Mouse (Mus musculus) naive thymus-derived CD4-positive, alpha-beta T cell, adult 2 months (primary cell): ENCODE results near the gene Gys1.

Experiments used
- DNase-seq: peaks from one replicate; pipeline ENCODE4 v3.0.0-alpha.2; 2011; ENCODE audit warnings: low read depth

The Gys1 gene

GRCm38 (mm10) chr7:45414740-45415224 lies 19.9 kb upstream of the Gys1 start:
- no peak for DNase-seq

GRCm38 (mm10) chr7:45415636-45416035 lies 19.0 kb upstream of the Gys1 start:
- DNase-seq, result peak; percentile 35

- no peak for DNase-seq
These were observed 16.6 kb upstream of the Gys1 start for GRCm38 (mm10) chr7:45417962-45418492.

GRCm38 (mm10) chr7:45419859-45420614 lies 14.6 kb upstream of the Gys1 start:
- DNase-seq, result no peak

- DNase-seq, result no peak
These were observed 14.1 kb upstream of the Gys1 start, which contains the start of gene Lhb for GRCm38 (mm10) chr7:45420615-45420919. Lhb (plus strand) TSS chr7:45420820.

GRCm38 (mm10) chr7:45421194-45421593 lies 13.4 kb upstream of the Gys1 start:
- no peak for DNase-seq

- DNase-seq, result no peak
These were observed 8.1 kb upstream of the Gys1 start for GRCm38 (mm10) chr7:45426556-45426955.

- DNase-seq, result no peak
These were observed 825 bp upstream of the Gys1 start for GRCm38 (mm10) chr7:45433835-45434202.

GRCm38 (mm10) chr7:45435038-45435437 lies 394 bp downstream of the Gys1 start:
- peak; percentile 40 for DNase-seq

GRCm38 (mm10) chr7:45436444-45436843 lies 1.8 kb downstream of the Gys1 start:
- DNase-seq, result no peak

- no peak for DNase-seq
These were observed 2.4 kb downstream of the Gys1 start for GRCm38 (mm10) chr7:45437046-45437445.

- DNase-seq, result no peak
These were observed 3.1 kb downstream of the Gys1 start, which contains the start of gene Ruvbl2 for GRCm38 (mm10) chr7:45437521-45438276. Ruvbl2 (minus strand) TSS chr7:45438096.

- no peak for DNase-seq
These were observed 9.1 kb downstream of the Gys1 start for GRCm38 (mm10) chr7:45443526-45444420.

- no peak for DNase-seq
These were observed 11.9 kb downstream of the Gys1 start for GRCm38 (mm10) chr7:45446589-45446988.

GRCm38 (mm10) chr7:45447325-45447990 lies 12.8 kb downstream of the Gys1 start:
- DNase-seq, result peak; percentile 72

- DNase-seq, result no peak
These were observed 15.3 kb downstream of the Gys1 start for GRCm38 (mm10) chr7:45449974-45450373.

GRCm38 (mm10) chr7:45451344-45451982 lies 16.8 kb downstream of the Gys1 start:
- DNase-seq, result peak; percentile 91

- no peak for DNase-seq
These were observed 20.3 kb downstream of the Gys1 start for GRCm38 (mm10) chr7:45454971-45455370.

- no peak for DNase-seq
These were observed 21.5 kb downstream of the Gys1 start for GRCm38 (mm10) chr7:45455932-45456696.

GRCm38 (mm10) chr7:45456721-45457203 lies 22.1 kb downstream of the Gys1 start:
- no peak for DNase-seq
